Mouse (Mus musculus) kidney, postnatal 0 days (tissue): ENCODE measurements around the gene Spryd4. TPM values are rescaled to one million over a fixed set of nuclear protein-coding genes. Genes with fewer than 3 reads are reported as not detected.

Experiments
- ATAC-seq: fragments of 200-750 bp; cut with Nextera tagmentation; replicated peaks from 2 replicates; pipeline ENCODE4 v1.8.0; 2017; ENCODE audit warnings: low read depth, moderate number of reproducible peaks, moderate TSS enrichment, moderate library complexity; ENCODE audit not compliant: low FRiP score
- DNase-seq: peaks from one replicate; pipeline ENCODE4 v3.0.0-alpha.2; 2016; ENCODE audit warnings: low spot score
- H3K27ac ChIP-seq: fragments of 300-500 bp; sonication (generic); 2 replicates; pipeline ENCODE4 v1.5.1; 2014; ENCODE audit warnings: mild to moderate bottlenecking
- H3K27me3 ChIP-seq: fragments of 300-500 bp; sonication (generic); 2 replicates; pipeline ENCODE4 v1.6.1; 2014; ENCODE audit warnings: low read length, mixed read lengths; ENCODE audit not compliant: insufficient read depth
- H3K36me3 ChIP-seq: fragments of 300-500 bp; sonication (generic); 2 replicates; pipeline ENCODE4 v1.6.1; 2014; ENCODE audit warnings: low read length, mixed read lengths; ENCODE audit not compliant: insufficient read depth
- H3K4me1 ChIP-seq: fragments of 300-500 bp; sonication (generic); replicated peaks from 2 replicates; pipeline ENCODE4 v1.6.1; 2014; ENCODE audit warnings: antibody characterized with exemption, low read length, mixed read lengths; ENCODE audit not compliant: insufficient read depth
- H3K4me2 ChIP-seq: fragments of 300-500 bp; sonication (generic); 2 replicates; pipeline ENCODE4 v1.6.1; 2014; ENCODE audit warnings: mild to moderate bottlenecking, low read length, moderate library complexity, mixed read lengths
- H3K4me3 ChIP-seq: fragments of 300-500 bp; sonication (generic); replicated peaks from 2 replicates; pipeline ENCODE4 v1.5.1; 2014; ENCODE audit warnings: low read depth, low read length
- H3K9ac ChIP-seq: fragments of 300-500 bp; sonication (generic); 2 replicates; pipeline ENCODE4 v1.6.1; 2014; ENCODE audit warnings: low read depth, low read length
- H3K9me3 ChIP-seq: fragments of 300-500 bp; sonication (generic); replicated peaks from 2 replicates; pipeline ENCODE4 v1.6.1; 2016; ENCODE audit warnings: low read length, inconsistent platforms, mixed read lengths
- CTCF ChIP-seq: IDR thresholded peaks from 2 replicates; pipeline ENCODE4 v1.5.1; 2016; ENCODE audit warnings: antibody characterized with exemption, low read depth, mild to moderate bottlenecking, moderate library complexity
- WGBS: fragments of 180-500 bp; shearing (Covaris S2); extraction: QIAGEN DNeasy Blood & Tissue Kit; methylation state at CpG from one replicate; pipeline ENCODE4 v1.1.7; 2014; 5-methylcytosine and 5-hydroxymethylcytosine counted together
- polyA plus RNA-seq: library from polyadenylated mRNA; unstranded; fragments of >200 nt; fragmentation: Nextera tagmentation; extraction: Ambion mirVana; gene quantifications from 2 replicates; pipeline ENCODE4 v1.2.1, GENCODE M21; 2015

Spryd4 gene
- polyA plus RNA-seq, 1 experiment from 2014 or later = 35.1 TPM

DNA sequence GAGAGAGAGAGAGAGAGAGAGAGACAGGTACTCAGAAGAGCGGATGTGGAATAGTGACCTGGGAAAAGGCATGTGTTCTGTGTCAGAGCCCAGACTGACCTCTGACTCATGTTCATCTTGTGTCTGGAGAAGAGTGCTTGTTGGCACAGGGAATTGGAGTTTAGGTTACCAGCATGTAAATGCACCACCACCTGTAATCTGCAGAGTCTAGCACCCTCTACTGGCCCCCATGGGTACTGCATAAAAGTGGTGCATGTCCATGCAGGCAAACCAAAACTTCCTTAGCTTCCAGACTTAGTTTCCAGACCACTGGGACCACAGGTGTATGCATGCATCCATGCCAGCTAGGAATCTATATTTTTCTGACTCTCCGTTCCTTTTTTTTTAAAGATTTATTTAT, 25.6 kb downstream of the Spryd4 start:
- Histone ChIP-seq H3K4me3 (no peak overlapping the region), H3K27me3 (no peaks in the 10 kb centered on the region), H3K9ac (no peak overlapping the region), H3K9me3 (no peaks in the 10 kb centered on the region), H3K27ac (no peak overlapping the region), H3K4me1 (no peaks in the 10 kb centered on the region), H3K36me3 (no peaks in the 10 kb centered on the region), H3K4me2 (no peak overlapping the region)
- DNase-seq = peak; percentile 93
- peak; percentile 71 for ATAC-seq
- 51% methylated on average over 2 of the region's 2 CpGs for WGBS
- peak; percentile 99 for TF ChIP-seq CTCF

GRCm38 (mm10) chr10:128185277-128185940, 26.2 kb downstream of the Spryd4 start:
- H3K36me3 ChIP-seq = no peaks in the 10 kb centered on the region

DNA sequence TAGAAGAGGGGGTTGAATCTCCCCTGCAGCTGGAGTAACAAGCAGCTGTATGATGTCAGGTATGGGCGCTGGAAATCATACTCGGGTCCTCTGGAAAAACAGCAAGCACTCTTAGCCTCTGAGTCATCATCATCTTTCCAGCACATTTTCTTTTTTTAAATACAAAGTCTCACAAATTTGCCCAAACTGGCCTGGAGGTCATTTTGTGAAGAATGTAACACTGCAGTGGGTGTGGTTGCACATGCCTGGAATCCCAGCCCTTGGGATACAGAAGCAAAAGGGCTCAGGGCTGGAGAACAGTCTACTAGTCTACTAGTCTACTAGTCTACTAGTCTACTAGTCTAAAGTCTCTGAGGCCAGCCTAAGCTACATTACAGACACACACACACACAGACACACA, 27.3 kb downstream of the Spryd4 start:
- ATAC-seq (no peak), DNase-seq (no peak)
- H3K4me1 ChIP-seq = no peaks in the 10 kb centered on the region
- WGBS = 72% methylated on average over 2 of the region's 2 CpGs
- H3K27ac ChIP-seq = no peak overlapping the region
- H3K4me3 ChIP-seq = no peak overlapping the region
- H3K9me3 ChIP-seq = no peaks in the 10 kb centered on the region
- TF ChIP-seq CTCF = no peak
- no peaks in the 10 kb centered on the region for H3K27me3 ChIP-seq
- no peaks in the 10 kb centered on the region for H3K36me3 ChIP-seq
- no peak overlapping the region for H3K4me2 ChIP-seq
- no peak overlapping the region for H3K9ac ChIP-seq

More at GRCm38 (mm10) chr10:128185277-128185940, 26.2 kb downstream of the Spryd4 start:
- WGBS = 61% methylated on average over 6 of the region's 6 CpGs
- no peak for TF ChIP-seq CTCF
- no peaks in the 10 kb centered on the region for H3K27me3 ChIP-seq
- no peak for DNase-seq
- no peaks in the 10 kb centered on the region for H3K4me1 ChIP-seq
- H3K9me3 ChIP-seq = no peaks in the 10 kb centered on the region
- H3K9ac ChIP-seq = no peak overlapping the region
- no peak overlapping the region for H3K4me3 ChIP-seq
- no peak overlapping the region for H3K27ac ChIP-seq
- H3K4me2 ChIP-seq = no peak overlapping the region
- ATAC-seq = peak; percentile 33; the same call in 1 of the 2 replicates

DNA sequence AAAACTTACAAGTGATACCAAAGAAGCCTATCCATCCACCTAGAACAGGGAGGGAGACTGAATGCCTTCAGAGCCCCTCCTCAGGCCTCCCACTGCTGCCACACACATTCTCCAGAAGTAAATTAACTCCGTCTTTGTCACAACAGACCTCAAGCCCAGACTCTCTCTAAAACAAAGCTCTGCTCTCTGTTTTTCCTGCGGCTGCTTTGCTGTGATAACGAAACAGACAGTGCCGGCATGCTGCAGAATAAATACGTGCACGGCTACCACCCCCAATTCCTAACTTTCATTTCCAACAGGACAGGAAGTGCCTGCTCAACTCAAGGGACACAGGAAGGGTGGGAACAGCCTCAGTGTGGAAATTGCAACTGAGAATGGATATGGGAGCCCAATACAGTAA, 31.6 kb downstream of the Spryd4 start, which contains the start of gene Rbms2:
Gene Rbms2, minus strand, starts transcription at position 309 of the 400 bp plus-strand sequence.
- no peaks in the 10 kb centered on the region for H3K36me3 ChIP-seq
- TF ChIP-seq CTCF = no peak
- 4% methylated on average over 6 of the region's 6 CpGs for WGBS
- H3K9ac ChIP-seq = peak within 1 kb of the TSS; percentile 50
- H3K9me3 ChIP-seq = no peaks in the 10 kb centered on the region
- ATAC-seq (no peak), DNase-seq (peak; percentile 73)
- H3K4me2 ChIP-seq = peak within 1 kb of the TSS; percentile 56
- peaks cover 9% of the 10 kb centered on the region for H3K4me1 ChIP-seq
- peak within 1 kb of the TSS; percentile 32 for H3K4me3 ChIP-seq
- H3K27ac ChIP-seq = peak within 1 kb of the TSS; percentile 82
- H3K27me3 ChIP-seq = no peaks in the 10 kb centered on the region

- ATAC-seq (no peak), DNase-seq (no peak)
- Histone ChIP-seq H3K9me3 (no peaks in the 10 kb centered on the region), H3K27me3 (no peaks in the 10 kb centered on the region), H3K4me1 (peaks cover 18% of the 10 kb centered on the region), H3K4me2 (no peak overlapping the region), H3K36me3 (no peaks in the 10 kb centered on the region), H3K4me3 (no peak overlapping the region), H3K9ac (no peak overlapping the region), H3K27ac (no peak overlapping the region)
- 91% methylated on average over 4 of the region's 4 CpGs for WGBS
- TF ChIP-seq CTCF = no peak
Measured at GRCm38 (mm10) chr10:128177316-128177715, 34.3 kb downstream of the Spryd4 start.

- Histone ChIP-seq H3K27me3 (no peaks in the 10 kb centered on the region), H3K9me3 (no peaks in the 10 kb centered on the region), H3K9ac (peak overlapping the region; percentile 76), H3K4me1 (peaks cover 18% of the 10 kb centered on the region), H3K27ac (peak overlapping the region; percentile 95), H3K4me3 (peak overlapping the region; percentile 61), H3K4me2 (peak overlapping the region; percentile 79), H3K36me3 (no peaks in the 10 kb centered on the region)
- DNase-seq (peak; percentile 95), ATAC-seq (peak; percentile 81)
- no peak; the same call in 1 of the 2 replicates for TF ChIP-seq CTCF
- WGBS = under 1% methylated on average over 17 of the region's 17 CpGs
Measured at GRCm38 (mm10) chr10:128175996-128176755, 35.4 kb downstream of the Spryd4 start.
